Mouse (Mus musculus): ENCODE results near the gene Rpl26.

Rpl26 gene

DNA sequence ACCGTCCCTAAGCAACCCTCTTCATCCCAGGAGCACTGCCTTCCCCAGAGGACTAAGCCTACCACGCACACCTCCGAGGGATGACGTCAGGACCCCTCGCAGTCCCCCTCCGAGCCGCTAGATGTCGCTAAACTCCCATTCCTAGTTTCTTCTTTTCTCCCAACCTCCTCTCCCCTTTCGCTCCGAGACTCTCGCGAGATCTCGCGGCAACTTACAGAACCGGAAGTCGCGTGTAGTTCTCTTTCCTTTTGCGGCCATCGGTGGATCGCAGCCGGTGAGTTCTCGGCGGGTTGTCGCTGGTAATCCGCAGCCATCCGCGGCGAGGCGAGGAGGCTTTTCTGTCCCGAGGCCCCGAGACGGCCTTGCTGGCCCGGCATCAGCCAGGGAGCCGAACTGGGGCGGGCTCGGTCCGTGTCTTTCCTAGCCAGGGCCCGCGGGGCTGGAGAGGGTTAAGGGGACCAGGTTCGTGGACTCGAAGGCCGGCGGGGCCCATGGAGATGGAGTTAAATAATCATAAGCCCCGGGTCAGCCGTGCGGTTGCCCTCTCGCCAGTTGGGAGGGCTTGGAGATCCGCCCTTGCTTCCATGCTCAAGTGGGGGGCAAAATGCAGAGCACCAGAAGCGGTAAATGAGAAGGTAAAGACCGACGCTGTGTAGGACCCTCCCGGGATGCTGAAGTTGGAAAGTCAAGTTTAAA is at the start of gene Rpl26:
Rpl26 (plus strand) TSS at position 233 of the 696 bp plus-strand sequence.
- DNase-seq (ENCODE audit: low spot score), result peak; percentile 96

DNA sequence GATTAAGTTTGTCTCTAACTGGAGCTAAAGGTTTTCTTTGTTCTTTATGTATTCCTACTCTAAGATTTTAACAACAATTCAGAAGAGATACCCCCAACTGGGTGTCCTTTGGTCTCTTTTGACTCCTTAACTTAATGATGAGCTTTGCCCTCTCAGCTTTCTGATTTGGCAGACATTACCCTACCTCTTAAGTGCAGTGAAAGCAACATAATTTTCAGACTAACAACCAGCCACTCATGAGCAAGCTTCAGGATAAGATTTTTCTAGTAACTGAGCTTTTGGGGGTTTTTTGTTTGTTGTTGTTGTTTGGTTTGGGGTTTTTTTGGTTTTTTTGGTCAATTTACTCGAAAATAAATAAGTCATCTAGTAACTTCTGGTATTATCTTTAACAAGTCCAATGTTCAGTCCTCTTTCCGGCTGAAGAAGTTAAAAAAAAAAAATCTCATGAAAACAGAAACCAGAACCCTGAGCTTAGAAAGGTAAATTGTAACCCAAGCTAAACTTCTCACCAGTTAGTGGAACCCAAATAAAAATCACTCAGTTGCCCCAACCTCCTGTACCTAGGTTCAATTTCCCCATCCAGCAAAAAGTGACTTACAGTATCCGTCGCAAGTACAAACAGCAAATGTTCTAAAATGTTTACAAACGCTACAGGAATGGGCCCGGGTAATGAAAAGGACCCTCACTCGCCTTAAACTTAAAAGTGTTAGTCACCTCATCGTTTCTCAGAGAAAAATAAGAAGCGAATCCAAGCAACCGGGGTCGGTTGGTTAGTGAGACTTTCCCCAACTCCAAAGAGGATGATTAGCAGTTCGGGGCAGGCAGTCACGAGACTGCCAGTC is 49.5 kb upstream of the Rpl26 start:
- DNase-seq (ENCODE audit: low spot score), result no peak

- DNase-seq (ENCODE audit: low spot score), result peak; percentile 29
Measured at GRCm38 (mm10) chr11:68852486-68852901, 48.9 kb upstream of the Rpl26 start.

DNA sequence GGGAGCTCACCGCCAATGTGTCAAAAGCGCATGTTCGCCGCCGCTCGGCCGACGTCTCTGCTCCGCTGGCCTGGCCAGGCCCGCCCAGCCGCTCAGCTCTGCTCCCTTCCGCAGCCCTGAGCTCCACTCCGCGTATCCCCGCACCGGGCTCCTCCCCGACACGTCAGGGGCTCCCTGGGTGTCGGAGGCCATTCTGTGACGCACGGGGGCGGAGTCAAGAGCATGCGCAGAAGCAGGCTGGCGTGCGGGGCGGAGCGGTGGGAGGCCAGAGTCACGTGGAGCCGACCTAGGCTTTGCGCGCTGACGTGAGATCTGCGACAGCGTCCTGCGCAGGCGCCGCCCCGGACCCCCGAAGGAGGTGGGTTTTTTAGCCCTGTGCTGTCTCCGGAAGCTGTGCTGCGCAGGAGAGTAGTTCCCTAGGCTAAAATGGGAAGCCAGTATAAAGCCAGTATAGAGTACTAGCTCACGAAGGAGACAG is 48.4 kb upstream of the Rpl26 start:
- peak; percentile 99 for DNase-seq (ENCODE audit: low spot score)

DNA sequence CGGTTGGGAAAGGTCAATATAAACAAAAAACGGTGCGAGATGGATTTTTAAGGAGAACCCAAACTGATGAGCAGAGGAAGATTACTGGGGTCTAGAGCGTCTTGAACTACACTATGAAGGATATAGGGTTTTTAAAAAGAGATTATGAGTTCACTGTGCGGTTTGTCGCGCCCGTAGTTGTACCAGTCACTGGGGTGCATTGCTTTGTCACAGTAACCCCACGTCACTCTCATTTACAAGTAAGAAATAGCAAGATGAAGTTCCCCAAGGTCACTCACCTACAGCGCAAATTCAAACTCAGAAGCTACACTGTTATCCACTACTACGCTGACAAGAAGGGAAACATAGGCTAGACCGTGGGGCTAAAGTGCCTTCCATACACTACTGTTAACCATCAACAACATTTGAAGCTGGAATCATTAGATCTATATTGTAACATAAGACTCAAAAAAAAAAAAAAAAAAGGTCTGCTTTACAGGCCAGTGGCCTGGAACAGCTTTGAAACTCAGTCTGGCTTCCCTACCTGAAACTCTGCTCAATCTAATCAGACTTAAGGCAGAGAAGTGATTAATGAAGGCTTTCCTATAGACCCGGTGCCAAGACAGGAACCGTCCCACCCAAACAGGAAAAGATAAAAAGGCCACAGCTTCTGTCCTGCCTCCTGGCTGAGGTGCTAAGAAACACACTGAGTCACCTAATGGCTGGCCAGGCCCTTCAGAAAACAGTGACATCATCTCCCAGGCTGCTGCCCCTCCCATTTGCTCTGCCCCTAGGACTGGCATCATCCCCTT is 47.6 kb upstream of the Rpl26 start:
- no peak for DNase-seq (ENCODE audit: low spot score)

DNA sequence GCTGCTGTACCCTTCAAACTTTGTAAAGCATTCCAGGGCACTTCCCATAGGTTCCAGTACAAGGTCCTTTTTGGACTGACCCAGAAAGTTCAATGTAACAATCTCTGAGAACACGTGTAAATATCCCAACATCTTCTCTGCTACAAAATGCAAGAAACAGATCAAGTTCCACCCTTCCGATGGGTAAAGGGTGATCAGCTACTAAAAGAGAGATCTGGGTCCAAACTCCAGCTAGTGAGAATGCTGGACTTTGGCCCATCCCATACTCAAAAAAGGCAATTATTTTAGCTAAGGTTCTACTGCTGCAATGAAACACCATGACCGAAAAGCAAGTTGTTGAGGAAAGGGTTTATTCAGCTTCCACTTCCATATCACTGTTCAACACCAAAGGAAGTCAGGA is 46.8 kb upstream of the Rpl26 start:
- DNase-seq (ENCODE audit: low spot score), result no peak

DNA sequence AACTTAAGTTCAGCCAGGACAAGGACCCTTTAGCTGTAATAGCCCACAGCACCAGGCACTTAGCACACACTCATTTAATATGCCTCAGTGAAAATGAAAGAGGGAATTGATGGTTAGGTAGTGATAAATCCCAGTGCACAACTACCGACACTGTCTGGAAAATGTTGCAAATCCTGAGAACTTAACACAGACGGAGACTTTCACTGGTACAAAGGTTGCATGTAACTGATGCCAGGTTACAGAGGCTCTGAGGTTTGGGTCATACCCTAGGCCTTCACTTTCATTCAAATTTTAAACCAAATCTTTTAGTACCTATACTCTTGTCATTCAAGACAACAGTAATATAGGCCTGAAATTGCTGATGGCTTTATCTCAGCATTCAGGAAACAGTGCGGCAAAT is 44.1 kb upstream of the Rpl26 start:
- no peak for DNase-seq (ENCODE audit: low spot score)

DNA sequence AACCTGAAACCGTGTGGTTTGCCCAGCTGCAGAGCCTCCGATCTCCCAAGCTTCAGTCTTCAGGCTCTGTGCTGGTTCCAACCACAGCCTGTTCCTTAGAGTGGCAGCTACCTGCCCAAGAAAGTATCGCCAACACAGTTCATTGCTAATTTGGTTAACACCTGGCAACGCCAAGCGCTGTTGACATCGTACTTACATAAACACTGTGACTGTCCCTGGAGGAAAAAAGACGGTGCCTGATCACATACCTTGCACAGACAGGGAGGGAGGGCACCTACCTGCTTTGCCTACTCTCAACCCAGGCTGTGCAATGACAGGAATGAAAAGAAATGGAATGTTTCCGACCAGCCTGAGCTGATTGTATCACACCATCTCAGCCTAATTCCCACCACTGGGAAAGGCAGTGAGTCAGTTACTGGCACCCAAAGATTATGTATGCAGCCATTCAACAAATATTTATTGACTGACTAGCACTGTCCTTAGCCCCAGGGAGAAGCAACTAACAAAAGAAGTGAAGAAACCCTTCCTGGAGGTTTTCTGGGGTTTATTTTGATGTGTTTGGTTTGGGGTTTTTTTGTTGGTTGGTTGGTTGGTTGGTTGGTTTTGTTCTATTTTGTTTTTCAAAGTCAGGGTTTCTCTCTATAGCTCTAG is 41.3 kb upstream of the Rpl26 start:
- DNase-seq (ENCODE audit: low spot score), result no peak

GRCm38 (mm10) chr11:68862260-68862659 is 39.1 kb upstream of the Rpl26 start:
- DNase-seq (ENCODE audit: low spot score), result no peak

DNA sequence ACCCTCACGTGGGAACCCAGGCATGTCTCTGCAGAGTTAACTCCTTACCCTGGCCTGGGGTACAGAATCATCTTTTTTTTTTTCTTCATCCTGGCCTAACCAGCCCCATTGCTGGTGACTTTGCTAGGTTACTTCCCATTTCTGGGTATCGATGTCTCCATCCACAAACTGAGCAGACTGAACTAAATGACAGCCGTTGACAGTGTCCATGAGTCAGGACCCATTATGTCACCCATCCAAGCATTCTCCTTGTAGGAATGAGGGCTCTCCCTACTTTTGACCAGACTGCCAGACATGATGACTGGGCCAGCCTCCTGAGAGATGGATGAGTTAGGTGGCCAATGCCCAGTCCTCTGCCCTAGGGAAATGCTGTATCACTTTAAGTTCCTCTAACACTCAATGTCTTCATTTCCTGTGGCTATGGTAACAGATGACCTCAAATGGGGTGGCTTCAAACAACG is 37.7 kb upstream of the Rpl26 start:
- no peak for DNase-seq (ENCODE audit: low spot score)

GRCm38 (mm10) chr11:68864544-68865189 is 36.7 kb upstream of the Rpl26 start:
- DNase-seq (ENCODE audit: low spot score), result no peak

GRCm38 (mm10) chr11:68871277-68871676 is 30.1 kb upstream of the Rpl26 start:
- no peak for DNase-seq (ENCODE audit: low spot score)

- DNase-seq (ENCODE audit: low spot score), result no peak
Measured at GRCm38 (mm10) chr11:68871748-68872147, 29.6 kb upstream of the Rpl26 start, which contains the start of gene Ndel1. TSS of gene Ndel1 (minus strand) at chr11:68871858.

GRCm38 (mm10) chr11:68874841-68875240 is 26.5 kb upstream of the Rpl26 start:
- DNase-seq (ENCODE audit: low spot score), result no peak

DNA sequence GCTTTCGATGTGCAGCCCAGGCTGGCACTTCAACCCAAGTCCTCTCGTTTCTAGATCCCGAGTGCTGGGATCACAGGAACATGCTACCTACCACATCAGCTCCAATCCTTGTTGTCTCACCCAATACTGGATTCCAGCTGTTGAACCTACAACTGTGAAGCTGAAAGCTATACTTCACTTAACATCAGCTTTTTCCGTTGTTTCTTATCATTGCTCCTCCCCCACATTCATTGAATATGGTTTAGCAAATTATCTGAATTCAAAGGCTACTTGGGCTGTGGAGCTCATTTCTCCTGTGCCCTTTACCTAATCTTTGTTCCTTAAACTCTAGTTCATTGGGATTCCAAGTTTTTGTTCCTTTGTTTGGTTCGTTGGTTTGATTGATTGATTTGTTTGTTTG is 22.6 kb upstream of the Rpl26 start:
- no peak for DNase-seq (ENCODE audit: low spot score)

GRCm38 (mm10) chr11:68882107-68882506 is 19.3 kb upstream of the Rpl26 start:
- DNase-seq (ENCODE audit: low spot score), result no peak

DNA sequence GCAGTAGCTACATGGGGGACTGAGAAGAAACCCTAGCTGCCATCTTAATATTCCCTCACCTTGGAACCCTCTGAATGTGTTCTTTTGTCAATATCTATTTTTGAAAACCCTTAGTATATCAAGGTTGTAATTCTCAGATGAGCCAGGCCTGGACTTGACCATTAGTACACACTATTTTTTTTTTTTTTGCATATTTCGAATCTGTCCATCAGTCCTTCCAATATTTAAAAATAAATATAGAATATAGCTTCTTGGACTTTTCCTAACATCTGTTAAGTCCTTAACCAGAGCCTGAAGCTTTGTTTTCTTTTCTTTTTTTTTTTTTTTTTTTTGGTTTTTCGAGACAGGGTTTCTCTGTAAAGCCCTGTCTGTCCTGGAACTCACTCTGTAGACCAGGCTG is 17.5 kb upstream of the Rpl26 start:
- no peak for DNase-seq (ENCODE audit: low spot score)

DNA sequence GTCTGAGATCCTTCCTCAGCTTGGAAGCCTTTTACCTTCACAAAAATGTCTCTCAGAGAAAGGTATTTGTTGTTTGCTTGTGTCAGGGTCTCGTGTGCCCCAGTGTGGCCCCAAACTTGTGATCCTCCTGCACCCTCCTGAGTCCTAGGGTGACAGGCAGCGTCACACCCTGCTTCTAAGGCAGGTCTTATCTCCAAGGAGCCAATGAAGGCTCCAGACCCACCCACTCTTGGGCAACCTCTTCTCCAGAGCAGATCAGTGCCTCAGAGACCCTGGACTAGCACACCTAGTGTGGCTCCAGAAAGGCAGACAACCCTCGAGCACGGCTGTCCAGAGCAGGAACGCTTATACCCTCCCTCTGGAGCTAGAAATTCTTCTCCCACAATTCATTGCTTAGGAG is 17.0 kb upstream of the Rpl26 start:
- no peak for DNase-seq (ENCODE audit: low spot score)

DNA sequence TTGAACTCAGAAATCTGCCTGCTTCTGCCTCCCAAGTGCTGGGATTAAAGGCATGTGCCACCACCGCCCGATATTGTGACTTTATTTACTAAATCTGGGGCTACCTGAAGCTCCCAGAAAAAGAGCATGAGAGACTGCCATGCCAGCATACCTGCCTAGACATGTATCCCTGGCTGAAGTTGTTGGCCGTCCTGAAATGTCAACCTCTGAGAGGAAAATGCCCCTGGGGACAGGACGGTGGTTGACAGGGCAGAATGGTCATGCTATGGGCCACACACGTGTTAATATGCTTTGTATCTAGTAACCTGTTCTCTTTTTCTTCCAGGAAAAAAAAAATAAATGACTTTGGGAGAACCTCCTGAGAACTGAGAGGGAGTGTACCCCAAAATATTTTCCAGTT is 15.3 kb upstream of the Rpl26 start:
- DNase-seq (ENCODE audit: low spot score), result no peak

DNA sequence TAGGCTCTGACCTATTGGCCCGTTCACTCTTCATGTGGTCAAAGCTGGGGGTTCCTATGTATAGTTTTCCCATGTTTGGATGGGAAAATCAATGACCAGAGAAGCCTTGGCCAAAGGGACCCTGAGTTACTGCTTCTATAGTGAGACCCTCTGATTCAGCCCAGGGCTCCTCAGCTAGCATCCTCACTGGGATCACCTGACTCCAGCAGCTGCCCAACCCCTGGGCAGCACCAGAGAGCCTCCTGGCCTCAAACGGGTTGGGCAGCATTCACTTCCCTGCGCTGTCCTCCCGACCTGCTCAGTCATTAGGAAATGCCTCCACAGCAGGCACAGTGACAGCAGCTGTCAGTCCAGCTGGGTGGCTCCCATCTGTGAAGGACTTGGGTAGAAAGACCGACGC is 13.1 kb upstream of the Rpl26 start, which contains the start of gene Rnf222:
Rnf222 (plus strand) TSS at position 301 of the 400 bp plus-strand sequence.
- DNase-seq (ENCODE audit: low spot score), result no peak

GRCm38 (mm10) chr11:68888653-68889052 is 12.7 kb upstream of the Rpl26 start:
- DNase-seq (ENCODE audit: low spot score), result no peak

All from urinary bladder, postnatal 10 days (tissue).